Mouse (Mus musculus): ENCODE data around the gene Gm47429.

GRCm38 (mm10) chr13:50467007-50467406 lies 23.3 kb upstream of the Gm47429 start, which contains the start of gene Nutm2:
- no peak for TF ChIP-seq EP300 (IDR thresholded peaks at IDR 0.05; ENCODE audit: low read depth)
- TF ChIP-seq CTCF (IDR thresholded peaks at IDR 0.05; ENCODE audit: low read depth): no peak

Measured in liver, postnatal 0 days (tissue).